Mouse (Mus musculus) limb, embryonic 11.5 days (tissue): ENCODE results near the gene Scg5. TPM values are rescaled to one million over a fixed set of nuclear protein-coding genes. Genes with fewer than 3 reads are reported as not detected.

Experiments used
- ATAC-seq: fragments of 200-750 bp; cut with Nextera tagmentation; 2 replicates; pipeline ENCODE4 v1.8.0; 2017; ENCODE audit warnings: low read depth; ENCODE audit not compliant: insufficient number of reproducible peaks, low FRiP score, low TSS enrichment
- DNase-seq: peaks from one replicate; pipeline ENCODE4 v3.0.0-alpha.2; 2015; ENCODE audit warnings: low spot score
- H3K27ac ChIP-seq: fragments of 300-500 bp; sonication (generic); replicated peaks from 2 replicates; pipeline ENCODE4 v1.5.1; 2014; ENCODE audit warnings: low read depth, mild to moderate bottlenecking, low read length
- H3K27me3 ChIP-seq: fragments of 300-500 bp; sonication (generic); 2 replicates; pipeline ENCODE4 v1.6.1; 2014; ENCODE audit warnings: mild to moderate bottlenecking, low read length, mixed read lengths; ENCODE audit not compliant: control insufficient read depth, insufficient read depth
- H3K36me3 ChIP-seq: fragments of 300-500 bp; sonication (generic); 2 replicates; pipeline ENCODE4 v1.6.1; 2014; ENCODE audit warnings: mild to moderate bottlenecking, low read length, moderate library complexity, mixed read lengths; ENCODE audit not compliant: control insufficient read depth, insufficient read depth
- H3K4me1 ChIP-seq: fragments of 300-500 bp; sonication (generic); 2 replicates; pipeline ENCODE4 v1.6.1; 2014; ENCODE audit warnings: low read length, mixed read lengths; ENCODE audit not compliant: control insufficient read depth, insufficient read depth
- H3K4me2 ChIP-seq: fragments of 300-500 bp; sonication (generic); 2 replicates; pipeline ENCODE4 v1.6.1; 2014; ENCODE audit warnings: low read depth, mild to moderate bottlenecking, moderate library complexity; ENCODE audit not compliant: severe bottlenecking
- H3K4me3 ChIP-seq: fragments of 300-500 bp; sonication (generic); 2 replicates; pipeline ENCODE4 v1.5.1; 2014; ENCODE audit warnings: low read depth, low read length
- H3K9ac ChIP-seq: fragments of 300-500 bp; sonication (generic); 2 replicates; pipeline ENCODE4 v1.6.1; 2014; ENCODE audit warnings: mild to moderate bottlenecking, low read length
- H3K9me3 ChIP-seq: fragments of 300-500 bp; sonication (generic); 2 replicates; pipeline ENCODE4 v1.6.1; 2016; ENCODE audit warnings: low read length; ENCODE audit not compliant: control insufficient read depth
- WGBS: fragments of 180-500 bp; shearing (Covaris S2); extraction: QIAGEN DNeasy Blood & Tissue Kit; methylation state at CpG from one replicate; pipeline ENCODE4 v1.1.7; 2014; 5-methylcytosine and 5-hydroxymethylcytosine counted together
- polyA plus RNA-seq: library from polyadenylated mRNA; unstranded; fragments of >200 nt; fragmentation: Nextera tagmentation; extraction: Ambion mirVana; gene quantifications from 2 replicates; pipeline ENCODE4 v1.2.1, GENCODE M21; 2014

The Scg5 gene
- polyA plus RNA-seq, 1 experiment from 2014 or later = 1.5 TPM

DNA sequence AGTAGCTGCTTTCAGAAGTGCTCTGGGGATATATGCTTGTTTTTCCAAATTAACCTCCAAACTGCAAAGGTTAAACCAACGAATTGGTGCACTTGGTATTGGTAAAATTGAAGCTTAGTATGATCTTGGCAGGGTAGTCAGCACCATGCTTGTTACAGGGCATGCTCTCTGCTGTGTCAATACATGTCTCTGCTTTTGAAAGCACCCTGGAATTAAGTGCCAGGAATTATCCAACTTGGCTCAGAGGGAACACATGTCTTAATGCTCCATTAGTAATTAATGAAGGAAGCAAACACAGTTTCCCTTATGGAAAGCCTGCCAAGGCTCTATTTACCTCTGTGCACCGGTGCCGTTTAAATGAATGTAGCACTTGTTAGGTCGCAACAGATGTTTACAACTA, 33.7 kb downstream of the Scg5 start:
- no peak overlapping the region for H3K4me3 ChIP-seq
- H3K4me2 ChIP-seq = no peak overlapping the region
- WGBS = 40% methylated on average over 4 of the region's 4 CpGs

DNA sequence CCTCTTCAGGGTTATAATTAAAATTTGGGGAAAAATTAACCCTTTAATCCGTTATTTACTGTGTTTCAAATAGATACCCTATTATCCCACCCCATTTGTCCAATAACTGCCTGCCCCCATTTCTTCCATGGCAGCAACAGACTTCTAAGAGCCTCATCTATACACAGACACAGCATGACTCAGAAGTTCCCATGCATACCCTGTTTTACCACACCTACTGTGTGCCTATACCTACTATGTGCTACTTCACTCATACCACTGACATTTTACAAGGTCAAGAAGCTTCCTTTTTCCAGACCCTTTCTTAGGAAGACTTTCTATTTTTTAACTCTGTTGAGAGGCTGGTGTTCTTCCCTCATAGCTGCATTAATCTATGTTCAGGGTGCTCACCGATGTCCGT, 35.4 kb downstream of the Scg5 start:
- WGBS = 92% methylated on average over 3 of the region's 3 CpGs
- H3K36me3 ChIP-seq = no peaks in the 10 kb centered on the region
- no peak for ATAC-seq

More for the DNA sequence above, 33.7 kb downstream of the Scg5 start:
- Histone ChIP-seq H3K4me1 (no peaks in the 10 kb centered on the region), H3K9ac (no peak overlapping the region), H3K27ac (no peak overlapping the region), H3K9me3 (no peaks in the 10 kb centered on the region), H3K27me3 (no peaks in the 10 kb centered on the region), H3K36me3 (no peaks in the 10 kb centered on the region)
- no peak for DNase-seq
- ATAC-seq = no peak

DNA sequence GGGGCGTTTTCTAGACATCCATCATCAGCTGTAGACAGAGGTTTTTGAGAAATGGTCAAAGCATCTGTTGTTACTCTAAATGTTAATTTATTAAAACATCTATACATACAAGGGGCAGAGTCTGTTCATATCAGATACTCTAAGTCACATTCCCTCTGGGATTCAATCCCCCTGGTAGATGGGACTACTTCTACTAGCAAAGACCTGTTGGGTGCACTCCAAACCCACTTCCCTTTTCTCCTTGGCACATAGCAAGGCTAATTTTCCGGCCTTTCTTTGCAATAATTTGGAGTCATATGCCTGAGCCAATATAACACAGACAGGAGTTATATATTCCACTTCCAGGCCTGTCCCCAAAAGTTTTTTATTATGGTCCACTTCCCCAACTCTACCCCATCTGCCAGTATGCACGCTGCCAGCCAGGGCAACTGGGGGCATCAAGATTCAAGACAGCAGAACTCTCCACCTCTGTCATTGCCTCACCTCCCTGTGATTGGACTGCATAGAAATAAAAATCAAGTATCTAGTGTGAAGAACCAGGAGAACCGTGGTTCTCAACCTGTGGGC, 40.0 kb downstream of the Scg5 start:
- H3K4me2 ChIP-seq = no peak overlapping the region
- no peaks in the 10 kb centered on the region for H3K4me1 ChIP-seq
- ATAC-seq (no peak), DNase-seq (no peak)
- no peaks in the 10 kb centered on the region for H3K27me3 ChIP-seq
- no peak overlapping the region for H3K27ac ChIP-seq
- H3K36me3 ChIP-seq = no peaks in the 10 kb centered on the region
- 90% methylated on average over 4 of the region's 4 CpGs for WGBS
- H3K9ac ChIP-seq = no peak overlapping the region
- no peak overlapping the region for H3K4me3 ChIP-seq
- H3K9me3 ChIP-seq = no peaks in the 10 kb centered on the region

More for the DNA sequence above, 35.4 kb downstream of the Scg5 start:
- Histone ChIP-seq H3K4me3 (no peak overlapping the region), H3K27me3 (no peaks in the 10 kb centered on the region), H3K27ac (no peak overlapping the region), H3K4me2 (no peak overlapping the region), H3K9me3 (no peaks in the 10 kb centered on the region), H3K9ac (no peak overlapping the region), H3K4me1 (no peaks in the 10 kb centered on the region)
- DNase-seq = no peak

DNA sequence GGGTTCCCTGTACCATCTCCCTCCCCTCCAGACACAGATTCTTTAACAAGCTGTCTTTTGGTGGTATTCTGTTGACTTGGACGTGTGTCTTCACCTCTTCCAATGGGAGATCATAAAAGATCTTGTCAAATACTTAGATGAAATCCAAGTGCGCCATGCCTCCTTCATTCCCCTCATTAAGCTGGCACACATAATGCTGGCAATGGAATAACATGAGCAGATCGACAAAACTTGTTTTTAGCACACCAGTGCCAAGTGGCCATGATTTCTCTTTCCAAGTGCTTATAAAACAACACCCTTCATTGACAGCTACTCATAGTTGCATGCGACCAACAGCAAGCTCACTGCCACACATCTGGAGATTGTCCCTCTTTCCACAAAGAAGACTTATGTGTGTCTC, 41.0 kb downstream of the Scg5 start:
- DNase-seq (no peak), ATAC-seq (no peak)
- Histone ChIP-seq H3K4me1 (no peaks in the 10 kb centered on the region), H3K9me3 (no peaks in the 10 kb centered on the region), H3K9ac (no peak overlapping the region), H3K27ac (no peak overlapping the region), H3K4me2 (no peak overlapping the region), H3K4me3 (no peak overlapping the region), H3K36me3 (no peaks in the 10 kb centered on the region), H3K27me3 (no peaks in the 10 kb centered on the region)
- WGBS = 86% methylated on average over 4 of the region's 4 CpGs

DNA sequence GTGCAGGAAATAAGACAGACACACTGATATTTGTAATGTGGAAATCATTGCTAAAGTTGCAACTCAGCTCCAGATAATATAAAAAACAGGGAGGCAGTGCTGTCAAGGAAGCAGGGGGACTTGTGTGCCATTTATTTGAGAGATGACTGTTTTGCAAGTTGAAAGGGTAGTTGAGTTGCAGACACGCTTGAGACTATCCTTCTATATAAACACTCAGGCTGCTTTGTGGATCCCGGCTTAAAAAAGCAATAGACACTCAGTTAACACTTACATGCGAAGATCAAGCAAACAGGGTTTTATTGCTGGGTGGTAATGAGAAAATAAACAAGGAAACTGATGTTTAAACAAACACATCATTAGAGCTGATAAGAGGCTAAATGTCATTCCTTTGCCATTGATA, 44.1 kb downstream of the Scg5 start:
- H3K4me2 ChIP-seq = no peak overlapping the region
- no peak overlapping the region for H3K9ac ChIP-seq
- ATAC-seq (no peak), DNase-seq (no peak)
- H3K36me3 ChIP-seq = no peaks in the 10 kb centered on the region
- H3K4me3 ChIP-seq = no peak overlapping the region
- no peaks in the 10 kb centered on the region for H3K9me3 ChIP-seq
- no peaks in the 10 kb centered on the region for H3K4me1 ChIP-seq
- WGBS = 22% methylated on average over 3 of the region's 3 CpGs
- H3K27ac ChIP-seq = no peak overlapping the region
- H3K27me3 ChIP-seq = no peaks in the 10 kb centered on the region

DNA sequence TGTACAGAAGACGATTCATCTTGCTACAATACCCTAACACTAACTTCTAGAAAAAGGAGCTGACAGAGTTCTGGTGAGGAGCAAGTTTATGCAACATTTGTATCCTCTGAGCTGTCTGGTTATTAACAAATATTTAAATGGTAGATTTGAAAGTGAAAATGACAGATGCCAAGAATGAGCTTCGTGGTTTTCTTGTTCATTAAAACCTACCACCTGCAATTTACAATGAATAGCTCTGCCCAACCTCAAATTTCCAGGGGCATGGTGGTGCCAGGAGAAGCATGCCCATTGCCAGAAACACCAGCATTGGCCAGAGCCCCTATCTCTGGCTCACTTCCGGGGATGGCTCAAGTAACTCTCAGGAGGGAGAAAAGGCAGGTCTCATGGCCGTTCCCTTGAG, 47.4 kb downstream of the Scg5 start:
- no peaks in the 10 kb centered on the region for H3K4me1 ChIP-seq
- H3K36me3 ChIP-seq = no peaks in the 10 kb centered on the region
- H3K4me3 ChIP-seq = no peak overlapping the region
- no peaks in the 10 kb centered on the region for H3K9me3 ChIP-seq
- ATAC-seq (no peak), DNase-seq (no peak)
- no peaks in the 10 kb centered on the region for H3K27me3 ChIP-seq
- H3K9ac ChIP-seq = no peak overlapping the region
- no peak overlapping the region for H3K4me2 ChIP-seq
- 83% methylated on average over 4 of the region's 4 CpGs for WGBS
- H3K27ac ChIP-seq = no peak overlapping the region

DNA sequence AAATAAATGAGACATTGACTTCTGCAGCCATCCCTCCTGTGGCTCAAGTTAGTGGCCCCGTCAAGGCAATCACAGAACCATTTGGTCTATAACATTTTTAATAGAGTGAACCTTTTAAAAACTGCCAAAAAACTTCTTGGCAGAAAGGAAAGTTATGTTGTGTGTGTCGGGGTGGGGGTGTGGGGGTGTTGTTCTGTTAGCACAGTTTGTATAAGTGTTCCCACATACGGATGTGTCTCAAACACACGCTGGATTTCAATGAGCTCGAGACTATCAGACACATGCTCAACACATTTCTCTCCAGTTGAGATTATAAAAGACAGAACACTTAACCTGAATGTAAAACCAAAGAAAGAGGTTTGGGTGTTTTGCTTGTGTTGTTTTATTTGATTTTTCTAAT, 47.8 kb downstream of the Scg5 start:
- H3K36me3 ChIP-seq = no peaks in the 10 kb centered on the region
- no peaks in the 10 kb centered on the region for H3K27me3 ChIP-seq
- H3K4me3 ChIP-seq = no peak overlapping the region
- no peak for DNase-seq
- no peaks in the 10 kb centered on the region for H3K4me1 ChIP-seq
- 84% methylated on average over 5 of the region's 5 CpGs for WGBS
- no peaks in the 10 kb centered on the region for H3K9me3 ChIP-seq
- H3K4me2 ChIP-seq = no peak overlapping the region
- H3K27ac ChIP-seq = no peak overlapping the region
- H3K9ac ChIP-seq = no peak overlapping the region
- no peak for ATAC-seq

DNA sequence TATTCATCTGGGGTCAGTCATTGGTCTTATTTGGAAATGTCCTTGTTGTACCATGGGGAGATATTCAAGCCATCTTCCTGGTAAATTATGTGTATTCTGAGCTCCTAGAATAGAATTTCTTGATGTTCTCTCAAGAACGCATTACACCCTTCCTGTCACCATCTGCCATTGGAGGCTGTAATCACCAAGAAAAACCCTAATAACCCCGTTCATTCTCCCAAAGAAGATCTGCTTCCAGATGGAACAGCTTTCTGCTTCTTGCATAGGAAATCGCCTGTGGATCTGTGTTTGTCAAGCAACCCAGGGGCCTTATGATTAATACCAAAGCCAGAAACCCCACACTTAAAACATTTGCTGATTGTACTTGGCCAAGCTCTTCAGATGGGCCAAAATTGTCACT, 49.6 kb downstream of the Scg5 start:
- Histone ChIP-seq H3K4me3 (no peak overlapping the region), H3K4me2 (no peak overlapping the region), H3K4me1 (no peaks in the 10 kb centered on the region), H3K9me3 (no peaks in the 10 kb centered on the region), H3K36me3 (no peaks in the 10 kb centered on the region), H3K27me3 (no peaks in the 10 kb centered on the region), H3K9ac (no peak overlapping the region), H3K27ac (no peak overlapping the region)
- DNase-seq (no peak), ATAC-seq (no peak)
- WGBS = 80% methylated on average over 3 of the region's 3 CpGs

DNA sequence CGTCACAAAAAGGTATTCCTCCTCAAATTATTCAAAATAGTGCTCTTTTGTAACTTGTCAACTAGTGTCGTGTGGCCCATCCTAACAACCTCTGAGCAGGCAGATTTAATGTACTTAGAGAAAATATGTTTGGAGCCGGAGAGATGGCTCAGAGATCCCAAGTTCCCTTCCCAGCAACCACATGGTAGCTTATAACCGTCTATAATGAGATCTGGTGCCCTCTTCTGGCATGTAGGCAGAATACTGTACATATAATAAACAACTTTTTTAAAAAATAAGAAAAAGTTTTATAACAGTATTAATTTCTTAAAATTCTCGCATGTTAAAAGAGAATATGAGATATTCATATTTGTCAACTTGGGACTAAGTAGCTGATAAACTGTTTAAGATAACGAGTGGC, 50.9 kb downstream of the Scg5 start:
- no peaks in the 10 kb centered on the region for H3K4me1 ChIP-seq
- no peaks in the 10 kb centered on the region for H3K27me3 ChIP-seq
- no peak overlapping the region for H3K4me3 ChIP-seq
- no peaks in the 10 kb centered on the region for H3K36me3 ChIP-seq
- H3K9me3 ChIP-seq = no peaks in the 10 kb centered on the region
- no peak overlapping the region for H3K9ac ChIP-seq
- no peak for DNase-seq
- no peak overlapping the region for H3K27ac ChIP-seq
- whole genome bisulfite sequencing = 77% methylated on average over 6 of the region's 6 CpGs
- H3K4me2 ChIP-seq = no peak overlapping the region
- no peak for ATAC-seq
